Mouse (Mus musculus): ENCODE measurements at regions not wholly inside any gene's neighbourhood (a gene's known extent, or its start where the extent isn't known, plus 50 kb on each side); places are given as distances from the start of the nearest gene placed in this dataset.

DNA sequence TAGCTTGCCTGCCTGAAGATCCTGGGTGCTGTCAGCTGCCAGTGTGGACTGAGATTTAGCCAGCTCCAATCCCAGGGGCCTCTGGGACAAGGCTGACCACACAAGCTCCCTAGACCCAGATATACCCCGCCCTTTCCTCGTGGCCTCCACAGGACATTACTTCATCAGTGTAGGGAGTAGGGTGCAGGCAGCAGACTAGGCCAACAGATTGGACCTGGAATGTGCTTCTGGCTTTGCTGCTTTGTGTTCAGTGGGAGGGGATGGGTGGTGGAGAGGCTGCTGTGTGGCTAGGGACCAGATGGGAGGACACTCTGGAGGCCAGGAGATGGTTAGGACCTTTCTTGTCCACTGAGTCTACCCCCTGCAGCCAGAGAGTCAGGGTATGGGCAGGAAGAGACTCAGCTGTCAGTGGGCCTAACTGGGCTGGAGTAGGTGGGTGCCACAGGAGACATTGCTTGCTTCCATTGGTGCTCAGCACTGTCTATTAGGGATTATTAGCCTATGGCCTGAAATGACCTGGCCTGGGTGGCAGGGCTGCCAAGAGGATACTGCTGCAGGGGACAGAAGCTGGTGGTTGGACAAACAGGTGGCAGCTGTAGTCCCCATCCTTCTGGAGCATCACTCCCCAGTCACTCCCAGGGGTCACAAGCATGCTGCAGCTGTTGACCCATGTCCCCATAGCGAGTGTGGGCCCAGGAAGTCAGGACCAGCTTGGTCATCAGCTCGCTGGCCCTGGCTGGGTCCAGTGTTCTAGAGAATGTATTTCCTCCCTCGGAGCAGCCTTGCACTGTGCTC, 132.5 kb upstream of the Ccnd1 start:
- H3K9ac ChIP-seq, result no peak overlapping the region
- H3K36me3 ChIP-seq, result no peaks in the 10 kb centered on the region
- no peaks in the 10 kb centered on the region for H3K9me3 ChIP-seq (replicated peaks)
- no peak overlapping the region for H3K4me3 ChIP-seq
- no peak for ATAC-seq (replicated peaks; ENCODE audit: insufficient number of reproducible peaks, insufficient read depth, low FRiP score, low read depth)
- no peaks in the 10 kb centered on the region for H3K4me1 ChIP-seq (replicated peaks)
- 73% methylated on average over 5 of the region's 5 CpGs for WGBS
- H3K4me2 ChIP-seq, result no peak overlapping the region
- H3K27me3 ChIP-seq, result no peaks in the 10 kb centered on the region
- no peak overlapping the region for H3K27ac ChIP-seq

DNA sequence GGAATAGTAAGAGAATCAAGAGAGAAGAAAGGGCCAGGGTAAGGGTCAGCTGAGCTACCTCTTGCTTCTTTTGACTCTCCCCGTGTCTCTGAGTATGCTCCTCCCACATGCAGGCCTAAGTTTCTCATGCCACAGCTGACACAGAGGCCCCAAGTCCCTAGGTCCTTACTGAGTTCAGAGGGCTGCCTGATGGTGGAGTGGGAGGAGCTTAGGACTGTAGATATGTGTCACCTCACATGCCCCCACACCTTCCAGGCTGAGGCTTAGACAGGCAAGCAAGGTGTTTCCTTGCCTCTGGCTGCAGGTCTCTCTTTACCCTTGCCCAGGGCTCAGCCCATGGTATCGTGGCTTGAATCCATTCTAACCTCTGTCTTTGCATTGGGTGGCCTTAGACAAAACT, 131.8 kb upstream of the Ccnd1 start:
- ATAC-seq (replicated peaks; ENCODE audit: insufficient number of reproducible peaks, insufficient read depth, low FRiP score, low read depth), result no peak
- Histone ChIP-seq H3K27ac (no peak overlapping the region), H3K27me3 (no peaks in the 10 kb centered on the region), H3K9me3 (replicated peaks) (no peaks in the 10 kb centered on the region), H3K4me2 (no peak overlapping the region), H3K4me1 (replicated peaks) (no peaks in the 10 kb centered on the region), H3K36me3 (no peaks in the 10 kb centered on the region), H3K9ac (no peak overlapping the region), H3K4me3 (no peak overlapping the region)
- 51% methylated on average over 2 of the region's 2 CpGs for WGBS

DNA sequence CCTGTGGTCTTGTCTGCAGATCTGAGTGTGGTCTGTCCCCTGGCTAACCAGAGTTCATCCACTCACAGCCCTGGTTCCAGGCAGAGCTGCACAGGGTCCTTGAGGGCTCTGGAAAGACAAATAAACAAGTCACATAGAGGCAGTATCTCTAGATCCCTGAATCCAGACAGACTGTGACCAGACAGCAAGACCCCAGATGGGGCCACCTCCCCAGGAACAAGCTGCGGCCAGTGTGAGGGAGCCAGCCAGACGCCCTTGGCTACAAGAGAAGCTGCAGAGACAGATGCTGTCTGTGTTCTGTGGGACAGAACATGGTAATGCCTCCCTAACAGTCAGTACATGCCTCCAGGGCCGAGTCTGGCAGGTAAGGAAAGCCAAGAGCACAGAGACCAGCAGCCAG, 127.6 kb upstream of the Ccnd1 start:
- Histone ChIP-seq H3K9ac (no peak overlapping the region), H3K27ac (no peak overlapping the region), H3K4me1 (replicated peaks) (no peaks in the 10 kb centered on the region), H3K4me3 (no peak overlapping the region), H3K27me3 (no peaks in the 10 kb centered on the region), H3K4me2 (no peak overlapping the region), H3K9me3 (replicated peaks) (no peaks in the 10 kb centered on the region), H3K36me3 (no peaks in the 10 kb centered on the region)
- 48% methylated on average over 3 of the region's 3 CpGs for WGBS
- ATAC-seq (replicated peaks; ENCODE audit: insufficient number of reproducible peaks, insufficient read depth, low FRiP score, low read depth), result no peak

DNA sequence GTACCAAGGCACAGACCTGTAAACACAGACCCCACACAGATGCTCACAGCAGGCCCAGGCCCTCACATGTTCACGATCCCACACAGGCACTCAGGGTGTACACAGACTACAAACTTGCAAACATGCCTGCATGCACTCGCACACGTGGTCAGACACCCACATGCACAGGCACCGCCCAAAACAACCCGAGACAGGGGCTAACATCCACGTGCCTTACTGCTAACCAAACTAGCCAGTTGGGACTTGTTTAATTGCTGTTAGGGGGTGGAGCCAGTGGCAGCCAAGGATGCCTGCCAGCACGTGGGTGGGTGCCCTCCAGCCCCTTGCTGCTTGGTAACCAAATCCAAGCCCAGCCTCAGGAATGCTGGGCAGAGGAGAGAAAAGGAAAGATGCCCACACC, 116.6 kb upstream of the Ccnd1 start:
- WGBS, result 62% methylated on average over 7 of the region's 7 CpGs
- no peak for ATAC-seq (replicated peaks; ENCODE audit: insufficient number of reproducible peaks, insufficient read depth, low FRiP score, low read depth)
- Histone ChIP-seq H3K4me3 (no peak overlapping the region), H3K4me1 (replicated peaks) (0 out of 2 replicates have a peak, but pooled peaks cover 2% of the 10 kb centered on the region), H3K27me3 (no peaks in the 10 kb centered on the region), H3K9ac (no peak overlapping the region), H3K9me3 (replicated peaks) (no peaks in the 10 kb centered on the region), H3K27ac (no peak overlapping the region), H3K36me3 (no peaks in the 10 kb centered on the region), H3K4me2 (no peak overlapping the region)

DNA sequence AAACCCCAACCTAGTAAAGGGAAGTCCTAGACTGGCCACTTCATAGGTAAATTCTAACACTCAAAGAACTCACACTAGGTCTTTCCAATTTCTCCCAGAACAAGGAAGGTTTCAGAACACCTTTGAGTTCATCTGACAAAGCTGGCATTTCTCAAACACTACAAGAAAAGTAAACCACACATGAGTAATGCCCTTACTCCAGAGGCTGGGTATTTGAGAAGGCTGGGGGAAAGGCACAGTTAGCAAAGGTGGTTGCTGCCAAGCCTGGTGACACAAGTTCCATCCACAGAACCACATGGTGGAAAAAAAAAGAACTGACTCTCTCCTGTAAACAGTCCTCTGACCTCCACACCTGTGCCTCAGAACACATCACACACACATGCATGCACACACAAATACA, 111.9 kb upstream of the Ccnd1 start:
- Histone ChIP-seq H3K4me1 (replicated peaks) (peaks cover 13% of the 10 kb centered on the region), H3K27ac (no peak overlapping the region), H3K9ac (no peak overlapping the region), H3K9me3 (replicated peaks) (no peaks in the 10 kb centered on the region), H3K36me3 (no peaks in the 10 kb centered on the region), H3K4me3 (no peak overlapping the region), H3K4me2 (no peak overlapping the region), H3K27me3 (no peaks in the 10 kb centered on the region)
- ATAC-seq (replicated peaks; ENCODE audit: insufficient number of reproducible peaks, insufficient read depth, low FRiP score, low read depth), result no peak

DNA sequence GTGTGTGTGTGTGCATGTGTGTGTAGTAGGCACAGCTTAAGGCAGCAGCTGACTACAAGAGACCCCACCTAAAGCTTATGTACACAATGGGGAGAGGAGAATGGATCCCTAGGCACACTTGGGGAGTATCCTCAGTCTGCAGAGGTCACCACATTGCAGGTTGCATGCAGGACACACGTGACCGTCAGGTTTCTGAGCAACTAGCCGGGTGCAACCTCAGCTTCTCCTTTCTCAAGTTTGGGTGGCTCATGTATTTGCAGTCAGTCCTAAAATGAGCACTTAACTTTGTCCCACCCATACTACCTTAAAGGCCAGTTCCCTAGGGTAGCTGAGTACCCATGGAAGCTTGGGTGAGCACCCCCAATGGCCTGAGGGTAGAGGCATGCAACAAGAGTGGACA, 111.0 kb upstream of the Ccnd1 start:
- H3K27me3 ChIP-seq, result no peaks in the 10 kb centered on the region
- no peak overlapping the region for H3K4me3 ChIP-seq
- 90% methylated on average over 3 of the region's 3 CpGs for WGBS
- H3K4me1 ChIP-seq (replicated peaks), result peaks cover 11% of the 10 kb centered on the region
- H3K9ac ChIP-seq, result no peak overlapping the region
- H3K36me3 ChIP-seq, result no peaks in the 10 kb centered on the region
- no peak overlapping the region for H3K27ac ChIP-seq
- no peak for ATAC-seq (replicated peaks; ENCODE audit: insufficient number of reproducible peaks, insufficient read depth, low FRiP score, low read depth)
- no peaks in the 10 kb centered on the region for H3K9me3 ChIP-seq (replicated peaks)
- H3K4me2 ChIP-seq, result no peak overlapping the region

DNA sequence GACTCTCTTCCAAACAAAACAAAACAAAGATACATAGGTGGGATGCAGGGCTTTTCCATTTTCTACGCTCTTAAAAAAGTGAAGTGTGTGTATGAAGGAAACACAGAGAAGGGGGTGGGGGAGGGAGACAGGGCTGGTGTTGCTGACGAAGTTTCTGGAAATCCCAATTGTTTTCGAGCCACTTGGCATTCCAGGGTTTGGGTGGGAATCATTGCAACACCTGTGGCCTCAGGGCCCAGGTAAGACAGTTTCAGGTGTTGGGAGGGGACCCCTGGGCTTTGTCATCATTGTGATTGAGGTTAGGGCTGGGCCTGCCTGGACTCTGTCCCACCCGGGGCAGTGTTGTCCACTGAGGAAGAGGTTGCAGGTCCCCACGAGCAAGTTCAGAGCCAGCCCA, 108.8 kb upstream of the Ccnd1 start:
- Histone ChIP-seq H3K4me3 (no peak overlapping the region), H3K27me3 (no peaks in the 10 kb centered on the region), H3K27ac (0 out of 2 replicates have a peak overlapping the region, but pooled peaks have one; percentile 62), H3K36me3 (no peaks in the 10 kb centered on the region), H3K9me3 (replicated peaks) (no peaks in the 10 kb centered on the region), H3K4me1 (replicated peaks) (peaks cover 16% of the 10 kb centered on the region), H3K4me2 (no peak overlapping the region), H3K9ac (no peak overlapping the region)
- WGBS, result 82% methylated on average over 5 of the region's 5 CpGs
- no peak for ATAC-seq (replicated peaks; ENCODE audit: insufficient number of reproducible peaks, insufficient read depth, low FRiP score, low read depth)

DNA sequence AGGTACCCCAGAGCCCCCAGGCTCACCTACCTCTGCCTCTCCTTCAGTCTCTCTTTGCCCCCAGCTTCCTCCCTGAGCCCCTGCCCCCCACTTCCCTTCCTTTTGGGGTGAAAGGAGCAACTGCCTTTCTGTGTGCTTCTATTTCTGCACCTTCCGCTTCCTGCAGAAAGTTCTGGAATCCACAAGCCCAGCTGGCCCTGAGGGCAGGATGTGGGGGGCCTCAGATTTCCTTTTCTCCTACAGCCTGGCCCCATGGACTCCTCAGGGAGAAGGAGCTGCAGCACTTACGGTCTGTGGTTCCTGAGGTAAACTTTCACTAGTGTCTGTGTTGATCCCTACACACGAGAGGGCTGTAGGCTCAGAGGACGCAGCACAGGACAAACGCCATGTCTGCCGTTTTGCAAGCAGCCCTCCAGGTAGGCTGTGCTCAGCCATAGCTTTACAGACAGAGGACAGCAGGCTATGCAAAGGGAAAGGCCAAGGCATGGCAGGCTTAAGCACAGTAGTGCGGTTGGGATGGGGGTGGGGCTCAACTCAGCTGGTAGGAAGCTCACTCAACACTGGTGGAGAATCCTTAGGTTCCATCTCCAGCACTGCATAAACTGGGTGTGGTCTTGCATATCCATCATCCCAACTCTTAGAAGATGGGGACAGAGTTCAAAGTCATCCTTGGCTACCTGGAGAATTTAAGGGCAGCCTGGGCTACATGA, 108.2 kb upstream of the Ccnd1 start:
- Histone ChIP-seq H3K4me1 (replicated peaks) (peaks cover 16% of the 10 kb centered on the region), H3K27me3 (no peaks in the 10 kb centered on the region), H3K9me3 (replicated peaks) (no peaks in the 10 kb centered on the region), H3K4me2 (0 out of 2 replicates have a peak overlapping the region, but pooled peaks have one; percentile 2), H3K4me3 (no peak overlapping the region), H3K36me3 (no peaks in the 10 kb centered on the region), H3K27ac (peak overlapping the region; percentile 62), H3K9ac (no peak overlapping the region)
- 0 out of 2 replicates have a peak, but pooled peaks have one; percentile 28 for ATAC-seq (replicated peaks; ENCODE audit: insufficient number of reproducible peaks, insufficient read depth, low FRiP score, low read depth)
- WGBS, result 57% methylated on average over 7 of the region's 7 CpGs

DNA sequence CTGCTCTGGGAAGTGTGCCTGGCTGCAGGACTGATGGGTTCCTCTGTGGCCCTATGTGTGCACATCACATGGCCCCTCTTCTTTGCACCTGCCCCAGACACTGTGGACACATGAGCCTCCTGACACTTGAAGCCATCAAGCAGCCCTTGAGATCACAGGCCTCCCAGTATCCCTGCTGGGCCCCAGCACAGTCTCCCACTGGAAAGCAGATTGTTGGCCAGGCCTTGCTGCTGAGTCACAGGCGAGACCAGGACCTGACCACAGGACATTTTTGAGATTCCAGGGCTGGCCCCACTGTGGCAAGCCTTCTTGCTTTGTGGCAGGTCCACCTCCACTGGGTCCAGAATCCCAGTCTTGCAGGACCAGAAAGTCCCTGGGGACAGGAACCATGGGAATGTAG, 105.5 kb upstream of the Ccnd1 start:
- Histone ChIP-seq H3K36me3 (no peaks in the 10 kb centered on the region), H3K4me3 (no peak overlapping the region), H3K9me3 (replicated peaks) (no peaks in the 10 kb centered on the region), H3K4me1 (replicated peaks) (peaks cover 16% of the 10 kb centered on the region), H3K27ac (no peak overlapping the region), H3K27me3 (no peaks in the 10 kb centered on the region), H3K4me2 (no peak overlapping the region), H3K9ac (no peak overlapping the region)
- WGBS, result 52% methylated on average over 1 of the region's 1 CpGs
- ATAC-seq (replicated peaks; ENCODE audit: insufficient number of reproducible peaks, insufficient read depth, low FRiP score, low read depth), result no peak

DNA sequence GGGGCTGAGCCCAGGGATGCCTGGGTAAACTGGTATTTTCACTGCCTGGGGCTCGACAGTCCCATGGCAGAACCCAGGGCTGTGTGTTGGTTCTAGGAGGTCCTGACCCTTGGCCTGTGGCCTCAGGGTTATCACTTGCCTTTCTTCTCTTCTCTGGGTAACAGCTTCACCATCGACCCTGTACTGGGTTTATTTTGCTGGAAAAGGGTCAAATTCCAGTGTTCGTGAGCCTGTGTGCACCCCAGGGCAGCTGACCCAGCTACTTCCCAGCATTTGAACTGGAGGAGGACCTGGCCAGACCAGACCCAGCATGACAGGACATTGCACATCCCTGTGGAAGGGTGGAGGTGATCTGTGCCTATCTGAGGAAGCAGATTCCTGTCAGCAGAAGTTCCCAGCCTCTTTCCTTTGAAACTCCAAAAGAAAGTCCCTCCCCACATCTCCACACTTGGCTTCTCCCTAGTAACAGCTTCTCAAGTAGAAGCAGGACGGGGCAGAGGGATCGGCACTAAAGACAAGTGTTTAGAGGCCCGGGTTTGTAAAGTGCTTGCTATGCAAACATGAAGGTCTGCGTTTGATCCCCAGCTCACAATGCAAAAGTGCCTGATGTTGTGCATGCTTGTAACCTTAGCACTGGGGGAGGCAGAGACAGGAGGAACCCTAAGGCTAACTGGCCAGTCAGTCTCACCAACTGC, 103.9 kb upstream of the Ccnd1 start:
- Histone ChIP-seq H3K4me1 (replicated peaks) (peaks cover 14% of the 10 kb centered on the region), H3K4me3 (no peak overlapping the region), H3K27me3 (no peaks in the 10 kb centered on the region), H3K4me2 (no peak overlapping the region), H3K27ac (no peak overlapping the region), H3K36me3 (no peaks in the 10 kb centered on the region), H3K9ac (no peak overlapping the region), H3K9me3 (replicated peaks) (no peaks in the 10 kb centered on the region)
- ATAC-seq (replicated peaks; ENCODE audit: insufficient number of reproducible peaks, insufficient read depth, low FRiP score, low read depth), result no peak
- WGBS, result 55% methylated on average over 7 of the region's 7 CpGs

DNA sequence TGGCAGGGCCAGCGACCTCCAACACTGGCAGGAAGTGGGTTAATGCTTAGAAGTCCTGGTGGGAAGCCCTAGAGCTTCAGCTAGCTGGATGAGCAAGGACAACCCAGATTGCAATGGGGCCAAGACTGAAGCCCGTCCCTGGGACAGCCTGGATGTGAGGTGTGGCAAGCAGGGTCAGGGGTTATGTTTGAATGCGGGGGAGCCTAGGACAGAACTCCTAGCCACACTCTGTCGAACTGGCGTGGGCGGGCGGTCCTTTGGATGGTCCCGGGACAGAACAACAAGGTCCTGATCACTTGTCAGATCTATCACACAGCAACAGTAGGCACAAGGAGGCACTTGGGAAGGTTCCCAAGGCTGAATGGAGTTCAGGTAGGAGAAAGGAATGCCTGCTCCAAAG, 101.1 kb upstream of the Ccnd1 start:
- 72% methylated on average over 8 of the region's 8 CpGs for WGBS
- H3K4me1 ChIP-seq (replicated peaks), result peaks cover 5% of the 10 kb centered on the region; the same call in 1 of the 2 replicates
- ATAC-seq (replicated peaks; ENCODE audit: insufficient number of reproducible peaks, insufficient read depth, low FRiP score, low read depth), result no peak

More for the DNA sequence above, 101.1 kb upstream of the Ccnd1 start:
- H3K27ac ChIP-seq, result no peak overlapping the region
- no peaks in the 10 kb centered on the region for H3K27me3 ChIP-seq
- H3K36me3 ChIP-seq, result no peaks in the 10 kb centered on the region
- no peaks in the 10 kb centered on the region for H3K9me3 ChIP-seq (replicated peaks)
- no peak overlapping the region for H3K4me3 ChIP-seq
- H3K4me2 ChIP-seq, result no peak overlapping the region
- no peak overlapping the region for H3K9ac ChIP-seq
